Mouse (Mus musculus) lung, postnatal 25 days (tissue): ENCODE data around the gene Gm49601.

Experiments used
- DNase-seq: peaks from one replicate; pipeline ENCODE4 v3.0.0; 2022; ENCODE audit warnings: low spot score

Gene Gm49601

GRCm38 (mm10) chr16:18629390-18630231 is 3.4 kb upstream of the Gm49601 start, which contains the start of gene Sept5:
TSS of gene Sept5 (minus strand) at chr16:18629954.
- DNase-seq: peak; percentile 51

DNA sequence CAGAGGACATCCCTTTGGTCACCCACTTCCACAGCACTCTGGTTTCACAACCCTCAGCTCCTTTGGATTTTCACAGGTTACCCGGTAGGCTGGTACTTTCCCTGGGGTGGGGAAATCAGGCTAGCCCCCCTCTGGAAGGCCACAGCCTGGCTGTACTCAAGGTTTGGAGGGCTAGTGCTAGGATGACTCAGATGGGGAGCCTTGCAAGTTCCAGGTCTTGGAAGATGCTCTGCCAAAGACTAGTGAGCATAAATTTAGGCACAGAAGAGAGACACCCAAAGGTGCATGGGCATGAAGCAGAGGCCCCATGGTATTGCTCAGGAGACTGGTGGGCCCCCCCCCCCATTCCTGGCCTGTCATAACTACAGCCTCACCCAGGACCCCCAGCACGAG is 2.7 kb upstream of the Gm49601 start:
- DNase-seq: no peak

GRCm38 (mm10) chr16:18628206-18628947 is 2.1 kb upstream of the Gm49601 start:
- no peak for DNase-seq

- no peak for DNase-seq
Observed at GRCm38 (mm10) chr16:18627163-18627562, 936 bp upstream of the Gm49601 start.

- no peak for DNase-seq
Observed at GRCm38 (mm10) chr16:18625791-18626311, 376 bp downstream of the Gm49601 start.

DNA sequence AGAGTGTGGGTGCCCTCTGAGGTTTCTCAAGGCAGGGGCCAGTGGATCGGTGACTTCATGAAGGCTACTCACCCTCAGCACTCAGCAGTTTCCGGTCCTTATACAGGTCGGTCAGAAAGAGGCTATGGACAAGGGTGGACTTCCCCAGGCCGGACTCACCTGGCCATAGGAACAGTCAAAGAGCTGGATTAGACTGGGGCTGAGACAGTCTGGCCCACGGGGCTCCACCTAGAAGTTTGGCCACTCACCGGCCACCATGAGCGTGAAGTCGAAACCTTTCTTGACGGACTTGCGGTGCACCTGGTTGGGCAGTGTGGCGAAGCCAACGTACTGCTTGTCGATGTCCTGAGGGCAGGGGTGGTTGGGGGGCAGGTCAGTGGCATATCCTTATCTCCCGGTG is 1.1 kb downstream of the Gm49601 start:
- no peak for DNase-seq

GRCm38 (mm10) chr16:18624641-18625040 is 1.6 kb downstream of the Gm49601 start:
- DNase-seq: no peak

- DNase-seq: no peak
Observed at GRCm38 (mm10) chr16:18623751-18624540, 2.3 kb downstream of the Gm49601 start.

GRCm38 (mm10) chr16:18622916-18623750 is 3.1 kb downstream of the Gm49601 start:
- DNase-seq: no peak

- DNase-seq: no peak
Observed at GRCm38 (mm10) chr16:18622019-18622418, 4.2 kb downstream of the Gm49601 start, which contains the start of gene Gp1bb. TSS of gene Gp1bb (minus strand) at chr16:18622403.

DNA sequence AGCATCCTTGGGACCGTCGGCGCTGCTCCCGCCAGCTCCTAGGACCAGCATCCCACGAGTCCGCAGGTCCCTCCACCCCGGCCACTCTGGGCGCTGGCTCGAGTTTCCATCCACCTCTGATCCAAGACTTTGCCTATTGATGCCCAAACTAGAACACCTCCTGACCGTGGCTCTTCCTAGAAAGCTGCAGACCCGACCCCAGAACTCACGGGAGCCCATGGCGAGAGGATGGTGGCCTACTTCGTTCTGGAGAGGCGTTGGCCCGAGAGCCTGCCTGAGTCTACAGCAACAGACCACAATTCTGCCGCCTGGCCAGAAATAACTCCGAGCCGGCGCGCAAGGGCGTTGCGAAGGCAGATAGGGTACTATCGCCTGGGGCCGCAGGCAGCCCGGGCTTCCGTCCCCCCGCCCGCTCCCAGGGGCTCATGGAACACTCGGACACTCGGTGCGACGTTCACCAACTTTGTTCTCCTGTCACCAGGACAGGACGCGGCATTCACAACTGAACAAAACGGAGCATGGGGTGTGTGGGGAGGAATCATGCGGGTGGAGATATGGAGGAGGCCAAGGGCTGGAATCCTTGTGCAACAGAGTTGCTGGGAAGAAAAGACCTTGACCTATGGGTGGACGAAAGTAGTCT is 4.7 kb downstream of the Gm49601 start:
- DNase-seq: no peak

- no peak for DNase-seq
Observed at GRCm38 (mm10) chr16:18620601-18621361, 5.4 kb downstream of the Gm49601 start.

GRCm38 (mm10) chr16:18620201-18620600 is 6.0 kb downstream of the Gm49601 start:
- DNase-seq: no peak

DNA sequence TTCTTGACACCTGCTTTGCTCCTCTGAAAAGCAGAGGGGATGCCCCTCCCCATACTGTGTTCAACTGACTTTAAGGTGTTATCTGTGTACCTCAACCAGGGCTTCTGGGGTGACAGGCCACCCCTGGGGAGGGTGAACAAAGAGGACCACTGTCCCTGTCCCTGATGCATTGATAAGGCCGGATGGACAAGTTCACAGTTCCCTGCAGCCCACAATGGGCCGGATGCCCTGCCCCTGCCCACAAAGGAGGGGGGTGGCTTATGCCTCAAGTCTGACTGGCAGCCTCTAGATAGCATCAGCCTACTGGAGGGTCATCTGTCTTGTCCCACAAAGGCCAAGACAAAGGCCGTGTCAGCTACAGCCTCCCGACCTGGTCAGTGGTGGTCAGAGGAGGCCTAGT is 7.1 kb downstream of the Gm49601 start:
- DNase-seq: no peak

DNA sequence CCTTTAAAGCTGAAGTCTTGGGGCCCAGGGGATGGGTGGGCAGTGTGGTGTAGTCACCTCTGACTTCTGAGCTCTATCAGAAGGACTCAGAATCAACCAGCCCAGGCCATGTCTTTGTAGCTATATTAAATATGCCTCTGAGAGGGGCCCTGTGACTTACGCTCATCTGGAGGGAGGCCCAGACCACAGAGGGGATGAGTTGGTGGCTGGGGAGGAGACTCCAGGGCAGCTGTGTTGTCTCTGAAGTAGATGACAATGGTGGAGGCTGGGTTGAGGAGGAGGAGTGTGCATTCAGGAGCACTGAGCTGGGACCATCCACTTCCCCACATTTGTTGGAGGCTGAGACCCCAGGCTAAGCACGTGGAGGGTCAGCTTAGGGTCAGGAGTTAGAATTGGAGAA is 7.9 kb downstream of the Gm49601 start:
- DNase-seq: no peak

DNA sequence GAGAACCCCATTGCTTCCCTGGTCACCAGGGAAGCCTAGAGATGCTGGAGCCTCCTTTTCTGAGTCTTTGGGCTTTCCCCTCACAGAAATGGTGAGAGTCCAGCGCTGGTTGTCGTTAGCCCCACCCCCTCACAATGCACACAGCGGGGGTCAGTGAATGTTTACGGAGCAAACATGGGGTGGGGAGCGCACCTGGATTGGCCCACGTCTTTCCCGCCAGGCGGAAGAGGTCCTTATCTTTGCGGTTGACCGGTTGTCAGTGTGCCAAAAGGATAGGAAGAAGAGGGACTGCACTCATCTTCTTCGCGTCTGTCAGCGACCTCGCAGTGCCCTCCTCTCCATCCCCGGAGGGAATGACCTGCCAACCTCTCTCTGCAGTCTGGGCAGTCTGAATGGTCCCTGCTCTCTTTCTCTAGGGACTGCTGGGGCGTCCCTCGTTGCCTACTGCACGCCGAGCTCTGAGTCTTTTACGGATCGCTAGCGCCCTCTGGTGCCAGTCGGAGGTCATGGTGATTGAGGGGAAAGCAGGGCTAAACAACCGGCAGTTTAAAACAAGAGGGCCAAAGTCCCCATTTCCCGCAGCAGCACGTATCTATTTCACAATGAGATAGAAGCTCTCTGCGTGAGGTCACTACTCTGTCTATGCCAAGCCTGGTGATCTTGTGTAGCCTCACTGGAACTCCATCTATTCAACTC is 8.7 kb downstream of the Gm49601 start:
- DNase-seq: peak; percentile 88

DNA sequence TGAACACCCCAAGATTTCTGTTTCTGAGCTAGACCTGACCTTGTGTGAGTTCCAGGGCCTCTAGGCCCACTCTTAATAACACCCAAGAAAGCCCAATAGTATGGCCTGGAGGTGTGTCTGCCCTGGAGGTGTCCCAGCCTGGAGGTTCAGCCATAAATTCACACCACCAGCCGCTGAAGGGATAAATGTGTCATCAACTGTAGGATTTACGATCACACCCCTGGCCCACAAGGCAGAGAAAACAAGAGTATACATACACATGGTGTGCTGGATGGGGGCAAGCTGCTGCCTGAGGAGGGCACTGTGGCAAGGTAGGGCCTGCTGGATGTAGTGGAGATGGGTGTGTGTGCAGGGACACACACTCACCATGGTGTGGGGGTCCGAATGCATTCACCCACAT is 12.9 kb downstream of the Gm49601 start:
- no peak for DNase-seq

DNA sequence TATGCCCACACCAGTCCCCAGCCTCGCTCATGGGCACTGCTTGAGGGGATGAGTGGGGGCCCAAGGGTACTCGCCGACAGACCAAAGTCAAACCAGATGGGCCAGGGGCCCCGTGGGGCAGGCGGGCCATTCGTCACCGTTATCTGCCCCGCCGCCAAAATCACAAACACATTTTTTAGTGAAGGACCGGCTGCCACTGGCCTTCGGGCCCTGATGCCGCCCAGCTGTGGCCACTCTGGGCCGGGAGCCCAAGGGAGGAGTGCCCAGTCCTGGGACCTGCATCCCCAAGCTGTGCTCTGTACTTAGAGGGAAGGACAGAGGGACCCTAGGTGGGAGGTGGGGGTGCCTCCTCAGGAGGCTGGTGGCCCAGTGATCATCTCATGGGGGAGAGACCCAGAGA is 14.5 kb downstream of the Gm49601 start:
- DNase-seq: no peak

GRCm38 (mm10) chr16:18609099-18609498 is 17.1 kb downstream of the Gm49601 start:
- DNase-seq: no peak
